Mouse (Mus musculus): Measurements from ENCODE around the gene Atxn7l1.

Gene Atxn7l1

GRCm38 (mm10) chr12:33183138-33183627 is 35.7 kb downstream of the Atxn7l1 start:
- DNase-seq = no peak

- no peak for DNase-seq
These were observed 36.6 kb downstream of the Atxn7l1 start for GRCm38 (mm10) chr12:33184137-33184536.

- no peak for DNase-seq
These were observed 37.6 kb downstream of the Atxn7l1 start for GRCm38 (mm10) chr12:33185046-33185445.

- no peak for DNase-seq
These were observed 38.8 kb downstream of the Atxn7l1 start for GRCm38 (mm10) chr12:33186331-33186730.

GRCm38 (mm10) chr12:33190133-33190532 is 42.6 kb downstream of the Atxn7l1 start:
- no peak for DNase-seq

- DNase-seq = no peak
These were observed 43.1 kb downstream of the Atxn7l1 start for GRCm38 (mm10) chr12:33190633-33191032.

- DNase-seq = no peak
These were observed 46.0 kb downstream of the Atxn7l1 start for GRCm38 (mm10) chr12:33193408-33193901.

GRCm38 (mm10) chr12:33195175-33195574 is 47.7 kb downstream of the Atxn7l1 start:
- no peak for DNase-seq

GRCm38 (mm10) chr12:33197287-33197686 is 49.8 kb downstream of the Atxn7l1 start:
- DNase-seq = peak; percentile 34 to 39

GRCm38 (mm10) chr12:33197746-33198145 is 50.3 kb downstream of the Atxn7l1 start:
- DNase-seq = peak; percentile 67 to 77

- no peak for DNase-seq
These were observed 53.6 kb downstream of the Atxn7l1 start for GRCm38 (mm10) chr12:33201068-33201467.

- DNase-seq = peak in 1 of 2 experiments; percentile 26
These were observed 54.2 kb downstream of the Atxn7l1 start for GRCm38 (mm10) chr12:33201491-33202210.

- no peak for DNase-seq
These were observed 57.8 kb downstream of the Atxn7l1 start for GRCm38 (mm10) chr12:33205255-33205654.

- DNase-seq = no peak
These were observed 58.8 kb downstream of the Atxn7l1 start for GRCm38 (mm10) chr12:33206300-33206699.

GRCm38 (mm10) chr12:33210856-33211255 is 63.4 kb downstream of the Atxn7l1 start:
- DNase-seq = no peak

- DNase-seq = no peak
These were observed 70.8 kb downstream of the Atxn7l1 start for GRCm38 (mm10) chr12:33218215-33218859.

GRCm38 (mm10) chr12:33219436-33219835 is 71.9 kb downstream of the Atxn7l1 start:
- DNase-seq = peak; percentile 63 to 71

GRCm38 (mm10) chr12:33220081-33220480 is 72.6 kb downstream of the Atxn7l1 start:
- DNase-seq = no peak

GRCm38 (mm10) chr12:33220509-33221051 is 73.1 kb downstream of the Atxn7l1 start:
- DNase-seq = no peak

GRCm38 (mm10) chr12:33222187-33222586 is 74.7 kb downstream of the Atxn7l1 start:
- no peak for DNase-seq

- peak in 1 of 2 experiments; percentile 29 for DNase-seq
These were observed 77.6 kb downstream of the Atxn7l1 start for GRCm38 (mm10) chr12:33225117-33225541.

GRCm38 (mm10) chr12:33225978-33226377 is 78.5 kb downstream of the Atxn7l1 start:
- no peak for DNase-seq

GRCm38 (mm10) chr12:33226596-33226995 is 79.1 kb downstream of the Atxn7l1 start:
- no peak for DNase-seq

GRCm38 (mm10) chr12:33235314-33235713 is 87.8 kb downstream of the Atxn7l1 start:
- DNase-seq = no peak
